ENCODE assay signal across 27 mouse cellular contexts in the genomic region with DNA sequence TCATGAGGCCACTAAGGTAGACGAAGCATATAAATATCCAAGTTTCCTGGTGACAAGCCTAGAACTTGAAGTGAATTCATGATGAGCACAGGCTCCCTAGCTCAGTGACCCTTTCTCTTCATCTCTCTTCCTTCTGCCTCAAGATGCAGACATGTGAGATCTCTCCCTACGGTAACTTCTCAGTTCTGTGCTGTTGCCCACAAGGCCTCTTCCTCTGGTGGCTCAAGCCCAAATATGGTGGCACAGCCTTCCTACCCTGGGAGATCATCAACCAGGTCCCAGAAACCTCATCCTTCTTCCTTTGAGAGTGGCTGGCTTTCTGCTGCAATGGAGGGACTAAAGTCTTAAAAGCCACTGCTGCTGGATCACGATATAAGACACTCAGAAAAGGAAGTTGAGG. TPM values are rescaled to one million over a fixed set of nuclear protein-coding genes. Genes with fewer than 3 reads are reported as not detected.
DNase-seq lines count a peak whose midpoint lies in the region; ATAC-seq lines count a peak whose summit lies in the region.
"Had no signal": no experiment of that assay in that cellular context is flagged by ENCODE, and none has a peak within 500 bp of the region (broad histone marks: within the 10 kb centered on the region; RNA-seq: fewer than 3 reads in every experiment).

No protein-coding gene starts in this region.

- no peak overlapping the region for H3K4me2 ChIP-seq in kidney, embryonic 16.5 days (replicated peaks; ENCODE audit: low read depth, low read length)
- H3K4me2 ChIP-seq: forebrain, embryonic 13.5 days; heart, embryonic 12.5 days; heart, embryonic 15.5 days; hindbrain, embryonic 12.5 days had no signal

- peak; percentile 34 for DNase-seq in induced T-regulatory cell, adult 2 months (ENCODE audit: low read depth)
- DNase-seq in ovary, postnatal 36 days (ENCODE audit: low spot score) = no peak
- no peak for DNase-seq in embryonic facial prominence, embryonic 10.5 days (ENCODE audit: low spot score)
- DNase-seq: adrenal gland, adult 8-10 months; adrenal gland, postnatal 25 days; cerebellum, adult 18-20 months; cerebellum, adult 9-10 months; cerebellum, postnatal 25 days; embryo, embryonic 11 days; gastrocnemius, adult 2 months; gastrocnemius, postnatal 14 days; heart, adult 18-20 months; heart, postnatal 10 days; heart, postnatal 4 days had no signal

- no peaks in the 10 kb centered on the region for H3K27me3 ChIP-seq in kidney, embryonic 16.5 days (ENCODE audit: insufficient read depth, low read length)
- H3K27me3 ChIP-seq in embryonic facial prominence, embryonic 10.5 days (replicated peaks; ENCODE audit: low read depth, poor library complexity, severe bottlenecking) = no peaks in the 10 kb centered on the region
- H3K27me3 ChIP-seq: forebrain, embryonic 13.5 days; heart, embryonic 12.5 days; heart, embryonic 15.5 days; hindbrain, embryonic 12.5 days had no signal

- no peak overlapping the region for H3K9ac ChIP-seq in kidney, embryonic 16.5 days (replicated peaks; ENCODE audit: low read length)
- H3K9ac ChIP-seq: forebrain, embryonic 13.5 days; heart, embryonic 12.5 days; heart, embryonic 15.5 days; hindbrain, embryonic 12.5 days had no signal

- no peak overlapping the region for H3K27ac ChIP-seq in kidney, embryonic 16.5 days (ENCODE audit: low read length)
- no peak overlapping the region for H3K27ac ChIP-seq in embryonic facial prominence, embryonic 10.5 days (replicated peaks)
- H3K27ac ChIP-seq: forebrain, embryonic 10.5 days; forebrain, embryonic 13.5 days; gastrocnemius, adult 2 months; heart, embryonic 15.5 days; hindbrain, embryonic 12.5 days had no signal

- no peaks in the 10 kb centered on the region for H3K36me3 ChIP-seq in kidney, embryonic 16.5 days (ENCODE audit: insufficient read depth, low read length)
- no peaks in the 10 kb centered on the region for H3K36me3 ChIP-seq in embryonic facial prominence, embryonic 10.5 days (replicated peaks)
- H3K36me3 ChIP-seq: forebrain, embryonic 10.5 days; heart, embryonic 12.5 days; heart, embryonic 15.5 days; hindbrain, embryonic 12.5 days had no signal

- WGBS in kidney, embryonic 16.5 days = 87% methylated on average over 3 of the region's 3 CpGs
- 81% methylated on average over 3 of the region's 3 CpGs for WGBS in embryonic facial prominence, embryonic 10.5 days

- peak; percentile 53; the same call in 1 of the 2 replicates for ATAC-seq in common myeloid progenitor, adult 5-6 weeks (replicated peaks; ENCODE audit: low read depth, poor library complexity, severe bottlenecking)
- ATAC-seq in megakaryocyte progenitor cell, adult 5-6 weeks (replicated peaks; ENCODE audit: poor library complexity) = peak; percentile 43
- no peak for ATAC-seq in kidney, embryonic 16.5 days (ENCODE audit: low FRiP score, low TSS enrichment)
- ATAC-seq: activated CD4-positive, CD25-positive, alpha-beta regulatory T cell, adult 4 months; forebrain, embryonic 13.5 days; forebrain, embryonic 16.5 days; hindbrain, embryonic 16.5 days; inflammation-experienced regulatory T-cells, adult 6 months; intestine, embryonic 16.5 days had no signal

- H3K4me3 ChIP-seq in kidney, embryonic 16.5 days (ENCODE audit: low read length) = no peak overlapping the region
- no peak overlapping the region for H3K4me3 ChIP-seq in embryonic facial prominence, embryonic 10.5 days
- H3K4me3 ChIP-seq: forebrain, embryonic 10.5 days; forebrain, embryonic 13.5 days; gastrocnemius, adult 2 months; heart, embryonic 12.5 days; heart, embryonic 15.5 days; hindbrain, embryonic 12.5 days had no signal

- H3K9me3 ChIP-seq in kidney, embryonic 16.5 days (ENCODE audit: low read length) = no peaks in the 10 kb centered on the region
- H3K9me3 ChIP-seq in embryonic facial prominence, embryonic 10.5 days = no peaks in the 10 kb centered on the region
- H3K9me3 ChIP-seq: forebrain, embryonic 10.5 days; forebrain, embryonic 13.5 days; heart, embryonic 12.5 days; heart, embryonic 15.5 days; hindbrain, embryonic 12.5 days had no signal

- H3K4me1 ChIP-seq in kidney, embryonic 16.5 days (ENCODE audit: insufficient read depth, low read length) = peaks cover 3% of the 10 kb centered on the region; the same call in 1 of the 2 replicates
- no peaks in the 10 kb centered on the region for H3K4me1 ChIP-seq in embryonic facial prominence, embryonic 10.5 days
- H3K4me1 ChIP-seq: forebrain, embryonic 10.5 days; forebrain, embryonic 13.5 days; hindbrain, embryonic 12.5 days had no signal

RNA-seq across cellular contexts. Expression of gene Nabp1, which starts 40.9 kb away (rescaled TPM):
- total RNA-seq in common myeloid progenitor, adult 5-6 weeks (2017) = 53.3 and 57.7 TPM in 2 replicates
- total RNA-seq in megakaryocyte progenitor cell, adult 5-6 weeks (2015) = 14.9 and 16.0 TPM in 2 replicates
- total RNA-seq in megakaryocyte progenitor cell, adult 5-6 weeks (2017) = 27.5 and 28.3 TPM in 2 replicates
- 26.0 and 29.3 TPM in 2 replicates for polyA plus RNA-seq in kidney, embryonic 16.5 days (2015; fragmentation: Nextera tagmentation; extraction: Ambion mirVana)
- polyA plus RNA-seq in embryonic facial prominence, embryonic 10.5 days (2016; fragmentation: Nextera tagmentation; extraction: Ambion mirVana) = 8.3 and 9.5 TPM in 2 replicates
